Mouse (Mus musculus): ENCODE measurements around the gene Gprin1.

The Gprin1 gene

GRCm38 (mm10) chr13:54726131-54726530 is 23.5 kb downstream of the Gprin1 start:
- no peak for DNase-seq (ENCODE audit: low read depth, low spot score)

DNA sequence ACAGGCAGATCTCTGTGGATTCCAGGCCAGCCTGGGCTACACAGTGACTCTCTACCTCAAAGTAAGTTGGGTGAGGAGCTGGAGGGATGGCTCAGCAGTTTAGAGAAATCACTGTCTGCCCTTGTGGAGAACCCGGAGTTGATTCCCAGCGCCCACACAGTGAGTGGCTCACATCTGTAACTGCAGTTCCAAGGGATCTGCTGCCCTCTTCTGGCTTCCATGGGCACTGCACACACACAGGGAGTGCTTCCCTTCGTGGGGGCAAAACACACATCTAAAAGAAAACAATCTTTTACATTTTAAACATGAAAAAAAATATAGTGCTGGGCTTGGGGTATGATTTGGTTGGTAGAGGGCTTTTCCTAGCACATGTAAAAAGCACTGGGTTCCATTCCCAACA is 26.5 kb downstream of the Gprin1 start:
- no peak for DNase-seq (ENCODE audit: low read depth, low spot score)

DNA sequence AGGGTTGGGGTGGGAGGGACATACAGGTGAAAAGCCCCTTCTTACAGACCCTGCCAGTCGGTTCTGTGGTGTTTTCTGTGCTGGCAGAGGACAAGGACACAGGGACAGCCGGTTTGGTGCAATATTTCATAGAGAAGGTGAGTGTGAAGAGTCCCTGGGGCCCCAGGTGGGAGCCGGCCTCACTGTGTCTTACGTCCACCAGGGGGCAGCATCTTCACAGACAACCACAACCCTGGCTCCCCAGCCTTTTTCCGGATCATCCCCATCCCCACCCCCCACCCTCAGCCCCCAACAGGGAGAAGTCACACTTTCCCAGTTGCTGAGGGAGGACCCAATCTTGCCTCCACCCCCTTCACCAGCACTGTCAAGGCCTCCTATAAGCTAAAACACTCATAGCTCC is 32.8 kb downstream of the Gprin1 start:
- DNase-seq (ENCODE audit: low read depth, low spot score) = peak; percentile 70

DNA sequence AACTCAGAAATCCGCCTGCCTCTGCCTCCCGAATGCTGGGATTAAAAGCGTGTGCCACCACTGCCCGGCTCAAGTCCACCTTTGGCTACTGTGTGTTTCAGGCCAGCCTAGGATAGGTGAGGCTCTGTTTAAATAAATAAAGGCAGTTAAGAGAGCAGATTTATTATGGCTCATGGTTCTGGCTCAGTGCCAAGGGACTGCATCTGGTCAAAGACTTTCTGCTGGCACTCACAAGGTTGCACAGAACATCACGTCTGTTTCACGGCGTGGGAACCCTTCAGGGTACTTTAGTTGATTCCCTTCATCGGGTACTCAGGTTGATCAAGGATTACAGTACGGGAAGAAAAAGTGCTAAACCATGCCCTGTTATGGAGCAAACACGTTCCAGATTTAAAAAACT is 34.7 kb downstream of the Gprin1 start:
- no peak for DNase-seq (ENCODE audit: low read depth, low spot score)

DNA sequence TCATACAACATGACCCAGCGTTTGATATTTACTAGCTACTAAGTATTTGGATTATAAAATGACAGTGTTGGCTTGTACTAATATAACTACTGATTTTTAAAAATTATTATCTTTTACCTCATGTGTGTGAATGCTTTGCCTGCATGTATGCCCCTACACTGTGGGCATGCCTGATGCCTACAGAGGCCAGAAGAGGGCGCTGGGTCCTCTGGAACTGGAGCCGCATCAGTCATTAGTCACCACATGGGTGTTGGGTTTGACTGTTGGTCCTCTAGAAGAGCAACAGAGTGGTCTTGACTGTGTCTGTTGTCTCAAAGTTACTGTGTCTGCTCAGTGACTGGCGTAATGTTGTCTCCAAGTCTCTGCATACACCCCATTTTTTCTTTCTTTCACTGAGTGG is 35.3 kb downstream of the Gprin1 start:
- no peak for DNase-seq (ENCODE audit: low read depth, low spot score)

- DNase-seq (ENCODE audit: low read depth, low spot score) = no peak
Observed at GRCm38 (mm10) chr13:54710866-54711265, 38.8 kb downstream of the Gprin1 start.

DNA sequence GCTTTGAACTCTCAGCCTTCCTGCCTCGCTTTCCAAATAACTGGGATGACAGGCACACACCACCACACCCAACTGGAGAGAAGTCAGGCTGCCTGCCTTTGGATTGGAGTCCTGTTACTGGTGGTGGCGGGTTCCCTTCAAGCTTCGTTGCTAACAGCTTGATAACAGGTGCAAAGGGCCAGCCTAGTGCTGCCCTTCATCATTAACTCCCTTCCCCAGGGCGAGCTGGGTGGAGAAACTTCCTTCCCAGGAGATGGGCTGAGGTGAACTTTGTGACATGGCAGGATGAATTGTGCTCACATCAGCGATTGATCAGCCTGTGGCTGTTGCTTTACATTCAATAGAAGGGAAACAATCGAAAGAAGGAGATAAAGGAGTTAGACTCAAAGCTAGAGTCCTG is 44.8 kb downstream of the Gprin1 start:
- DNase-seq (ENCODE audit: low read depth, low spot score) = no peak

- no peak for DNase-seq (ENCODE audit: low read depth, low spot score)
Observed at GRCm38 (mm10) chr13:54702507-54702906, 47.2 kb downstream of the Gprin1 start.

GRCm38 (mm10) chr13:54701243-54701642 is 48.4 kb downstream of the Gprin1 start, which contains the start of gene Cdhr2:
Gene Cdhr2 (plus strand): TSS chr13:54701461.
- DNase-seq (ENCODE audit: low read depth, low spot score) = no peak

DNA sequence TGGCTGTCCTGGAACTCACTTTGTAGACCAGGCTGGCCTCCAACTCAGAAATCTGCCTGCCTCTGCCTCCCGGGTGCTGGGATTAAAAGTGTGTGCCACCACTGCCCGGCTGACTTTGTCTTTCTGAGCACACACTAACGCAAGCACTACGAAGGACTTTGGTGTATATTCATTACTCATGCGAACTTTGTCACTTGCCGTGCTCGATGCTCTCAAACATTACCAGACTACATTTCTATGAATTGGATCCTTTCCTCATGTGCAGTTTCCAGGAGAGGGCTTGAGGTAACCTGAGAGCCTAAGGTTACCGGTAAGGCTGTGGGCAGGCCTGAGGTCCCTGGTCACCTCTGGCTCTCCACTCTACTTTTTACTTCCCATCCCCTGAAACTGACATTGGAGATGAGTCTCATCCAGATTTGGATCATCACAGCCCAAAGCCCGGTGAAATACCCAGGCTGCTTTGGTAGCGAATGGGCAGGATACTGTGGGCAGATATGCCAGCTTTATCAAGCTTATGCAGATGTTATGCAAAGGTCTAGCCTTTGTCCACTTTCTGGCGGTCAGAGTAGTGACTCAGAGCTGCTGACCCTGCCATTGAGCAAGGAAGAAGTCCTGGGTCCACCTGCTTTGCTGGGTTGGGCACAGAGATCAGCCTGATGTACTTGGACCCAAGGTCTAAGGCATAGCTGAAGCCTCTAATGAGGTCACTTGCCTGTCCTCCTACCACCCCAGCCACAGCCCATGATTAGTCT is 54.0 kb downstream of the Gprin1 start:
- no peak for DNase-seq (ENCODE audit: low read depth, low spot score)

GRCm38 (mm10) chr13:54694348-54695060 is 55.2 kb downstream of the Gprin1 start:
- no peak for DNase-seq (ENCODE audit: low read depth, low spot score)

- DNase-seq (ENCODE audit: low read depth, low spot score) = peak; percentile 100
Observed at GRCm38 (mm10) chr13:54693558-54694347, 55.9 kb downstream of the Gprin1 start, which contains the start of gene Rnf44. Gene Rnf44 (minus strand): TSS chr13:54693907.

GRCm38 (mm10) chr13:54692711-54693557 is 56.7 kb downstream of the Gprin1 start:
- no peak for DNase-seq (ENCODE audit: low read depth, low spot score)

DNA sequence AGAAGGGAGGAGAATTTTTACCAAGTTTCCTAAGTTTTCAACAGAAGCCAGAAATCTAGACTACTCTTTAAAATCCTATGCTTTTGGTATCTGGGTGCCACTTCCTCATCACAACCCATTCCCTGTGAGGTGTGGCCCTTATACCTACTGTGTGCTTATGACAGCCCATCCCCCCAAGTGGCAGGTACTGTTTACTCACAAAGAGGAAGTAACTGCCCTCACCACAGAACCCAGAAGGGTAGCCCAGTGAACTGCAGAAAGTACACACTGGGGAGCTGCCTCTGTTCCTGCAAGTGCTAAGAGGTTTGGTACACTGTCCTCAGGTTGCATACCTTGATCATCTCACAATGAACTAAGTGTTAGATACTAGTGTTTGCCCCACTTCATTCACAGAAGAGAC is 57.9 kb downstream of the Gprin1 start:
- no peak for DNase-seq (ENCODE audit: low read depth, low spot score)

DNA sequence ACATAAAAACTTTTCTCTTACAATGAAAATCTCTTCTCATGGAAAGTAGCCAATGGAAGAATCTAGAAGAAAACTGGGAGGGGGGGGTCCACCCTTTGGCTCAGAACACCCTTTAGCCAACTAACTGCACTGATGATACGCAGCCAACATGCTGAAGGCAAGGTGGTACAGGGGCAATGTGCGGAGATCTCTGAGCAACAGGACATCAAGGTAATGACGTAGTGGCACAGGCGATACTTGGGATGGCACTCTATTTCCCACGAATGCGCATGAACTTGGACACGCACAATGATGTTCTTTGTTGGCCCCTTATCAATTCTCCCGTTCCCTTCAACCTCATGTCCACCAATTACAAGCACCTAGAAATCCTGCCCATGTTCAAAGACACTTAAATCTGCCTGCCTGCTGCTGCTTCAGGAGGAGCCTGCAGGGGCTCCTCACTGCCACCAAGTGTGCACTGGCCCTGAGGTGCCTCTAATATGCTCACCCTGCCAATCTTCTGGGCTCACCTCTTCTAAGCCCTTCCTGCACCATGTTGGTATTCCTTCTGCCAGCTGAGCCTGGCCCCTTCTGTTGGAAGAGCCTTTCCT is 59.4 kb downstream of the Gprin1 start:
- DNase-seq (ENCODE audit: low read depth, low spot score) = no peak

DNA sequence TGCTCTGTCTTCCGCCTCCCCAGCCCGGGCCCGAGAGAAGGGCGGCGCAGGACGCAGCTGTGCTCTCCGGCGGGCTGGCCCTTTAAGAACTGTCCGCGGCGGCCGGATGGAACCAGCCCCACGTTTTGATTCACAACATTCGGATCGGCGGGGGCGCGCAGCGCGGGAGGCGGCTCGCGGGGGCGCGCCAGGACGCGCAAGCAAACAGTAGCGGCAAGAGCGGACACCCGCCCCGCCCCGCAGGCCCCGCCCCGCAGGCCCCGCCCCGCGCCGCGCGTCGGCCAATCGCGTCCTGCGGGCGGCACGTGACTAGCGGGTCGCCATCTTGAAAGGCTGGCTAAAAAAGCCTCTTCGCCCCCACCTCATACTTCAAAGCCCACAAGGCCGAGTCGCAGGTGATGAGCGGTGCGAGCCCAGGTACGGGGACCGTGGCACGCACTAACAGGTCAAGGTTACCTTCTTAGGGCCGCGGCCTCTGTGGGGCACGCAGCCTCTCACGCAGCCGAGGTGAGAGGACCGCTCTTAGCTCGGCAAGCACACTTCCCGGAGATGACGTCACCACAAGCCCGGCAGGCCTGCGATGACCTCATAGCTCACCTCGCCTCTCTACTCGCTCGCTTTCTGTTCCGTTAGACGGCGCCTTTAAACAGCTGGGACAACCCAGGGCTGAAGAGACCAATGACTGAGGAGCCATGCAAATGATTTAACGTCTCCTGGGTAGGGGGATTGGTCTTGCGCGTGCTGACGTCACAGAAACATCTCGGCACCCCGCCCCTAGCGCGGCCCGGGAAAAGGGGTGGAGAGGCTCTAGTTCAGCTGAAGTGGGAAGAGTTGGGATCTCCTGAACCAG is 61.9 kb downstream of the Gprin1 start:
- DNase-seq (ENCODE audit: low read depth, low spot score) = peak; percentile 96

DNA sequence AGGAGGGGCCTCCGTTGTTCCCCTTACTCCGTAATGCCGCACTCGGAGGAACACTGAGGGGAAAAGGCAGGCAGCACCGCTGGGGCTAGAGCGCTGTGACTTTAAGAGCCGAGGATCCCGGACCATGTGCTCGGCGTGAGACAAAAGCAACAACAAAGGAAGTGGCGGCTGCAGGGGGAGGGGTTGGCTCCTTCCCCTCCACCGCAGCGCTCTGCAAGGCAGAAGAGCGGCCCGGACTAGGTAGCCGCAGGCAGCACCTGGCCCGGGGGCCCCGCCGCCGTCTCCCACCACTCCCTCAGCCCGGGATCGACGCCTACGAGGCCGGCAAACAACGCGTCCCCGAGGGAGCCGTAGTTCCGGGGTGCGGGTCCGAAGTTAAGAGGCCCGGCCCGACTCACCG is 62.6 kb downstream of the Gprin1 start:
- DNase-seq (ENCODE audit: low read depth, low spot score) = peak; percentile 84

Data from mesoderm, embryonic 11.5 days (tissue).